Mouse (Mus musculus) CD4-positive helper T cell, adult 2 months (primary cell): ENCODE data around the gene Gm9049.
"Not testable (repeated sequence)": the region's sequence is repeated elsewhere in the genome, so short reads cannot be mapped to it uniquely, and the experiment has no call there.

Source experiments
- DNase-seq: peaks from one replicate; pipeline ENCODE4 v3.0.0-alpha.2; 2012; ENCODE audit warnings: low read depth, missing footprints, low spot score

Gene Gm9049

GRCm38 (mm10) chr10:118354005-118354404 lies at the start of gene Gm9049:
Gm9049 (minus strand) TSS chr10:118354105.
- DNase-seq, result not testable (repeated sequence)

GRCm38 (mm10) chr10:118399917-118400316 lies 46.0 kb upstream of the Gm9049 start:
- DNase-seq, result no peak

- DNase-seq, result peak; percentile 82
These were observed 16.5 kb upstream of the Gm9049 start for GRCm38 (mm10) chr10:118370443-118370842.

GRCm38 (mm10) chr10:118369518-118369917 lies 15.6 kb upstream of the Gm9049 start:
- DNase-seq, result no peak

- not testable (repeated sequence) for DNase-seq
These were observed 5.3 kb downstream of the Gm9049 start, which contains the start of gene Gm9048 for GRCm38 (mm10) chr10:118348579-118348978. Gm9048 (minus strand) TSS chr10:118348679.

- DNase-seq, result not testable (repeated sequence)
These were observed 10.8 kb downstream of the Gm9049 start, which contains the start of gene Gm9046 for GRCm38 (mm10) chr10:118343155-118343554. Gm9046 (minus strand) TSS chr10:118343255.

GRCm38 (mm10) chr10:118337731-118338130 lies 16.2 kb downstream of the Gm9049 start, which contains the start of gene Gm9045:
Gm9045 (minus strand) TSS chr10:118337831.
- DNase-seq, result not testable (repeated sequence)

- DNase-seq, result not testable (repeated sequence)
These were observed 21.6 kb downstream of the Gm9049 start, which contains the start of gene Gm9044 for GRCm38 (mm10) chr10:118332308-118332707. Gm9044 (minus strand) TSS chr10:118332408.

- DNase-seq, result not testable (repeated sequence)
These were observed 27.0 kb downstream of the Gm9049 start, which contains the start of gene Gm9040 for GRCm38 (mm10) chr10:118326869-118327268. Gm9040 (minus strand) TSS chr10:118326969.

GRCm38 (mm10) chr10:118319024-118319423 lies 34.9 kb downstream of the Gm9049 start:
- DNase-seq, result no peak

GRCm38 (mm10) chr10:118302133-118302532 lies 51.8 kb downstream of the Gm9049 start:
- DNase-seq, result peak; percentile 6
